Mouse (Mus musculus) kidney, embryonic 14.5 days (tissue): ENCODE measurements around the gene Etl4. TPM values are rescaled to one million over a fixed set of nuclear protein-coding genes. Genes with fewer than 3 reads are reported as not detected.
"Not testable (repeated sequence)": the region's sequence is repeated elsewhere in the genome, so short reads cannot be mapped to it uniquely, and the experiment has no call there.

ENCODE experiments used
- ATAC-seq: fragments of 200-750 bp; cut with Nextera tagmentation; 2 replicates; pipeline ENCODE4 v1.8.0; 2017; ENCODE audit warnings: moderate number of reproducible peaks, mild to moderate bottlenecking, moderate TSS enrichment, moderate library complexity; ENCODE audit not compliant: low FRiP score, low TSS enrichment
- H3K27ac ChIP-seq: fragments of 300-500 bp; sonication (generic); 2 replicates; pipeline ENCODE4 v1.5.1; 2014; ENCODE audit warnings: low read depth, mild to moderate bottlenecking, low read length, moderate library complexity, mixed read lengths
- H3K27me3 ChIP-seq: fragments of 300-500 bp; sonication (generic); 2 replicates; pipeline ENCODE4 v1.6.1; 2014; ENCODE audit warnings: mild to moderate bottlenecking, low read length; ENCODE audit not compliant: control insufficient read depth, insufficient read depth
- H3K36me3 ChIP-seq: fragments of 300-500 bp; sonication (generic); 2 replicates; pipeline ENCODE4 v1.6.1; 2014; ENCODE audit warnings: low read length, mixed read lengths; ENCODE audit not compliant: control insufficient read depth, insufficient read depth
- H3K4me1 ChIP-seq: fragments of 300-500 bp; sonication (generic); 2 replicates; pipeline ENCODE4 v1.6.1; 2014; ENCODE audit warnings: low read length, mixed read lengths; ENCODE audit not compliant: control insufficient read depth, insufficient read depth
- H3K4me2 ChIP-seq: fragments of 300-500 bp; sonication (generic); replicated peaks from 2 replicates; pipeline ENCODE4 v1.6.1; 2014; ENCODE audit warnings: low read depth, mild to moderate bottlenecking, low read length
- H3K4me3 ChIP-seq: fragments of 300-500 bp; sonication (generic); 2 replicates; pipeline ENCODE4 v1.5.1; 2014; ENCODE audit warnings: mild to moderate bottlenecking, low read length
- H3K9ac ChIP-seq: fragments of 300-500 bp; sonication (generic); 2 replicates; pipeline ENCODE4 v1.6.1; 2014; ENCODE audit warnings: low read depth, mild to moderate bottlenecking, low read length, moderate library complexity
- H3K9me3 ChIP-seq: fragments of 300-500 bp; sonication (generic); 2 replicates; pipeline ENCODE4 v1.6.1; 2016; ENCODE audit warnings: low read length; ENCODE audit not compliant: control insufficient read depth
- whole genome bisulfite sequencing: fragments of 180-500 bp; shearing (Covaris S2); extraction: QIAGEN DNeasy Blood & Tissue Kit; methylation state at CpG from one replicate; pipeline ENCODE4 v1.1.7; 2014; 5-methylcytosine and 5-hydroxymethylcytosine counted together
- polyA plus RNA-seq: library from polyadenylated mRNA; unstranded; fragments of >200 nt; fragmentation: Nextera tagmentation; extraction: Ambion mirVana; gene quantifications from 2 replicates; pipeline ENCODE4 v1.2.1, GENCODE M21; 2014

Gene Etl4
- polyA plus RNA-seq, 1 experiment from 2014 or later = 93.8 TPM

GRCm38 (mm10) chr2:20678793-20679192 lies 769.2 kb downstream of the Etl4 start:
- no peaks in the 10 kb centered on the region for H3K9me3 ChIP-seq
- H3K4me2 ChIP-seq = no peak overlapping the region
- H3K36me3 ChIP-seq = no peaks in the 10 kb centered on the region
- no peaks in the 10 kb centered on the region for H3K4me1 ChIP-seq
- no peak overlapping the region for H3K4me3 ChIP-seq
- ATAC-seq = no peak
- 67% methylated on average over 7 of the region's 7 CpGs for WGBS
- H3K9ac ChIP-seq = no peak overlapping the region
- H3K27ac ChIP-seq = no peak overlapping the region
- H3K27me3 ChIP-seq = no peaks in the 10 kb centered on the region

GRCm38 (mm10) chr2:20682203-20682602 lies 772.6 kb downstream of the Etl4 start:
- not testable (repeated sequence) for H3K9me3 ChIP-seq, H3K9ac ChIP-seq, H3K27ac ChIP-seq, ATAC-seq, H3K36me3 ChIP-seq, H3K4me3 ChIP-seq, H3K27me3 ChIP-seq, H3K4me2 ChIP-seq, H3K4me1 ChIP-seq
- WGBS = 94% methylated on average over 6 of the region's 6 CpGs

GRCm38 (mm10) chr2:20689389-20689788 lies 779.8 kb downstream of the Etl4 start:
- H3K36me3 ChIP-seq = no peaks in the 10 kb centered on the region
- H3K4me3 ChIP-seq = no peak overlapping the region
- H3K4me2 ChIP-seq = no peak overlapping the region
- H3K4me1 ChIP-seq = no peaks in the 10 kb centered on the region
- no peaks in the 10 kb centered on the region for H3K27me3 ChIP-seq
- H3K9ac ChIP-seq = no peak overlapping the region
- H3K9me3 ChIP-seq = no peaks in the 10 kb centered on the region
- H3K27ac ChIP-seq = no peak overlapping the region
- WGBS = 42% methylated on average over 3 of the region's 3 CpGs
- ATAC-seq = no peak

GRCm38 (mm10) chr2:20692898-20693297 lies 783.3 kb downstream of the Etl4 start:
- H3K4me2 ChIP-seq = no peak overlapping the region
- no peak overlapping the region for H3K9ac ChIP-seq
- H3K9me3 ChIP-seq = no peaks in the 10 kb centered on the region
- H3K36me3 ChIP-seq = no peaks in the 10 kb centered on the region
- WGBS = 82% methylated on average over 3 of the region's 3 CpGs
- no peaks in the 10 kb centered on the region for H3K4me1 ChIP-seq
- no peak overlapping the region for H3K27ac ChIP-seq
- H3K4me3 ChIP-seq = no peak overlapping the region
- no peaks in the 10 kb centered on the region for H3K27me3 ChIP-seq
- ATAC-seq = no peak

GRCm38 (mm10) chr2:20693772-20694171 lies 784.2 kb downstream of the Etl4 start:
- no peak for ATAC-seq
- no peak overlapping the region for H3K4me2 ChIP-seq
- WGBS = 94% methylated on average over 1 of the region's 1 CpGs

GRCm38 (mm10) chr2:20697719-20698118 lies 788.1 kb downstream of the Etl4 start:
- H3K9me3 ChIP-seq = no peaks in the 10 kb centered on the region
- no peaks in the 10 kb centered on the region for H3K4me1 ChIP-seq
- H3K9ac ChIP-seq = no peak overlapping the region
- H3K36me3 ChIP-seq = no peaks in the 10 kb centered on the region
- H3K27me3 ChIP-seq = no peaks in the 10 kb centered on the region
- H3K27ac ChIP-seq = no peak overlapping the region
- ATAC-seq = no peak
- H3K4me2 ChIP-seq = no peak overlapping the region
- H3K4me3 ChIP-seq = no peak overlapping the region
- WGBS = 72% methylated on average over 1 of the region's 1 CpGs

More at GRCm38 (mm10) chr2:20693772-20694171, 784.2 kb downstream of the Etl4 start:
- no peaks in the 10 kb centered on the region for H3K27me3 ChIP-seq
- H3K9me3 ChIP-seq = no peaks in the 10 kb centered on the region
- no peaks in the 10 kb centered on the region for H3K36me3 ChIP-seq
- H3K4me1 ChIP-seq = no peaks in the 10 kb centered on the region
- H3K4me3 ChIP-seq = no peak overlapping the region
- H3K9ac ChIP-seq = no peak overlapping the region
- no peak overlapping the region for H3K27ac ChIP-seq

GRCm38 (mm10) chr2:20705110-20705509 lies 795.5 kb downstream of the Etl4 start:
- Histone ChIP-seq H3K4me3 (no peak overlapping the region), H3K4me1 (no peaks in the 10 kb centered on the region)

GRCm38 (mm10) chr2:20710589-20710988 lies 801.0 kb downstream of the Etl4 start:
- peaks cover 24% of the 10 kb centered on the region; the same call in 1 of the 2 replicates for H3K36me3 ChIP-seq
- no peak overlapping the region for H3K27ac ChIP-seq
- 95% methylated on average over 7 of the region's 7 CpGs for WGBS
- H3K9me3 ChIP-seq = no peaks in the 10 kb centered on the region
- H3K4me3 ChIP-seq = no peak overlapping the region
- no peaks in the 10 kb centered on the region for H3K27me3 ChIP-seq
- no peak for ATAC-seq
- H3K9ac ChIP-seq = no peak overlapping the region
- H3K4me1 ChIP-seq = no peaks in the 10 kb centered on the region
- H3K4me2 ChIP-seq = no peak overlapping the region

More at GRCm38 (mm10) chr2:20705110-20705509, 795.5 kb downstream of the Etl4 start:
- Histone ChIP-seq H3K36me3 (peaks cover 15% of the 10 kb centered on the region; the same call in 1 of the 2 replicates), H3K27ac (no peak overlapping the region), H3K27me3 (no peaks in the 10 kb centered on the region), H3K4me2 (no peak overlapping the region), H3K9ac (no peak overlapping the region), H3K9me3 (no peaks in the 10 kb centered on the region)
- 86% methylated on average over 4 of the region's 4 CpGs for WGBS
- ATAC-seq = no peak

GRCm38 (mm10) chr2:20711024-20711423 lies 801.4 kb downstream of the Etl4 start:
- H3K4me1 ChIP-seq = no peaks in the 10 kb centered on the region
- H3K4me2 ChIP-seq = no peak overlapping the region
- no peak overlapping the region for H3K4me3 ChIP-seq
- no peaks in the 10 kb centered on the region for H3K9me3 ChIP-seq
- 68% methylated on average over 2 of the region's 2 CpGs for WGBS
- peaks cover 24% of the 10 kb centered on the region; the same call in 1 of the 2 replicates for H3K36me3 ChIP-seq
- H3K9ac ChIP-seq = no peak overlapping the region
- no peak overlapping the region for H3K27ac ChIP-seq
- H3K27me3 ChIP-seq = no peaks in the 10 kb centered on the region
- ATAC-seq = no peak
